In the genomic region with DNA sequence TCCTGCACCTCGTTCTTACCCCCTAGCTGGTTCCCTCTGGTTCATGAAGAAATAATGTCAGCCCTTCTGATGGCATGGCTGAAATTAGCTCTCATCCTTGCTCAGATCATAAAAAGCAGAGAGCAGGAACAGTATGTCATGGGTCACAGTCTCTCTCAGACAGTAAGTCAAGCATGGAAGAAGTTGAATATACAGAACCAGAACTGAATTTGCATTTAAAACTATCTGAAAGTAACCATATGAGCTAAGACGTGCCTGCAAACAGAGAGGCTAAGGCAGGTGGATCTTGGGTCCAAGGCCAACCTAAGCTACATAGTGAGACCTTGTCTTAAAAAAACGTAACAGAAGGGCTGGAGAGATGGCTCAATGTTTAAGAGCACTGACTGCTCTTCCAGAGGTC, we compare ENCODE assay signal across 1 mouse cellular context.
A peak's percentile ranks its signal among the peaks of the same experiment; 100 is the strongest.
TF ChIP-seq lines count a peak whose summit lies in the region.

No protein-coding gene starts in this region.

TF ChIP-seq in CH12.LX, 34 proteins besides CTCF, POLR2A, EP300 and RAD21:
- TF ChIP-seq HCFC1 (IDR thresholded peaks at IDR 0.05; ENCODE audit: low read depth, low read length) (0 out of 2 replicates have a peak, but pooled peaks have one; percentile 17), USF1 (IDR thresholded peaks at IDR 0.05; ENCODE audit: low read depth, low read length) (no peak), TBP (conservative IDR thresholded peaks at IDR 0.05; ENCODE audit: low read depth, low read length) (no peak), USF2 (conservative IDR thresholded peaks at IDR 0.05; ENCODE audit: low read depth, low read length) (no peak), ZNF384 (IDR thresholded peaks at IDR 0.05; ENCODE audit: low read depth, low read length) (no peak), KAT2A (IDR thresholded peaks at IDR 0.05; ENCODE audit: insufficient replicate concordance, low read length) (no peak), JUND (conservative IDR thresholded peaks at IDR 0.05; ENCODE audit: low read depth, low read length) (peak; percentile 52; the same call in 1 of the 2 replicates), ELF1 (IDR thresholded peaks at IDR 0.05; ENCODE audit: low read depth, low read length) (no peak), MXI1 (IDR thresholded peaks at IDR 0.05; ENCODE audit: low read depth, low read length) (0 out of 2 replicates have a peak, but pooled peaks have one; percentile 32), POLR2AphosphoS2 (IDR thresholded peaks at IDR 0.05; ENCODE audit: low read depth, low read length) (no peak), ZKSCAN1 (IDR thresholded peaks at IDR 0.05; ENCODE audit: borderline replicate concordance, low read depth, low read length) (no peak), ZC3H11A (IDR thresholded peaks at IDR 0.05; ENCODE audit: low read depth, low read length) (no peak), MAFK (IDR thresholded peaks at IDR 0.05; ENCODE audit: insufficient replicate concordance, low read length) (0 out of 2 replicates have a peak, but pooled peaks have one; percentile 25), GABPA (IDR thresholded peaks at IDR 0.05; ENCODE audit: insufficient replicate concordance, low read depth, low read length) (no peak), CHD1 (IDR thresholded peaks at IDR 0.05; ENCODE audit: low read depth, low read length) (no peak), MAX (IDR thresholded peaks at IDR 0.05; ENCODE audit: low read length) (peak; percentile 49; the same call in 1 of the 2 replicates), E2F4 (IDR thresholded peaks at IDR 0.05; ENCODE audit: insufficient replicate concordance, low read depth, low read length) (no peak), MEF2A (IDR thresholded peaks at IDR 0.05; ENCODE audit: borderline replicate concordance, low read depth, low read length) (no peak), MYC (IDR thresholded peaks at IDR 0.05; ENCODE audit: low read depth, low read length) (0 out of 2 replicates have a peak, but pooled peaks have one; percentile 24), SMC3 (IDR thresholded peaks at IDR 0.05; ENCODE audit: low read depth, low read length) (no peak), BHLHE40 (IDR thresholded peaks at IDR 0.05; ENCODE audit: low read depth, low read length) (peak; percentile 63), ZMIZ1 (IDR thresholded peaks at IDR 0.05; ENCODE audit: low read depth, low read length) (no peak), PAX5 (IDR thresholded peaks at IDR 0.05; ENCODE audit: low read length) (no peak), MAZ (IDR thresholded peaks at IDR 0.05; ENCODE audit: low read depth, low read length) (no peak), TCF12 (IDR thresholded peaks at IDR 0.05; ENCODE audit: low read depth, low read length) (0 out of 2 replicates have a peak, but pooled peaks have one; percentile 19), SIN3A (IDR thresholded peaks at IDR 0.05; ENCODE audit: low read length) (peak; percentile 37; the same call in 1 of the 2 replicates), IRF4 (IDR thresholded peaks at IDR 0.05; ENCODE audit: low read depth, low read length) (peak; percentile 18; the same call in 1 of the 2 replicates), JUN (IDR thresholded peaks at IDR 0.05; ENCODE audit: insufficient read depth, low read depth, low read length) (no peak), NRF1 (IDR thresholded peaks at IDR 0.05; ENCODE audit: low read depth, low read length) (no peak), NELFE (IDR thresholded peaks at IDR 0.05; ENCODE audit: low read depth, low read length) (no peak), CHD2 (IDR thresholded peaks at IDR 0.05; ENCODE audit: low read length) (no peak), ETS1 (conservative IDR thresholded peaks at IDR 0.05; ENCODE audit: low read depth, low read length) (0 out of 2 replicates have a peak, but pooled peaks have one; percentile 17), UBTF (IDR thresholded peaks at IDR 0.05; ENCODE audit: low read depth, low read length) (no peak), RCOR1 (conservative IDR thresholded peaks at IDR 0.05; ENCODE audit: low read depth, low read length) (0 out of 2 replicates have a peak, but pooled peaks have one; percentile 32)
